ENCODE assay signal across 16 mouse cellular contexts in genomic region chr15:11210976-11211375, GRCm38 (mm10).
DNase-seq lines count a peak whose midpoint lies in the region; ATAC-seq and TF ChIP-seq lines count a peak whose summit lies in the region.
"Had no signal": no experiment of that assay in that cellular context is flagged by ENCODE, and none has a peak within 500 bp of the region (broad histone marks: within the 10 kb centered on the region; RNA-seq: fewer than 3 reads in every experiment).

No protein-coding gene starts in this region.

- TF ChIP-seq POLR2A in brain, embryonic 14.5 days (IDR thresholded peaks at IDR 0.05; ENCODE audit: borderline replicate concordance, extremely low read depth, insufficient read depth, insufficient read length, poor library complexity, severe bottlenecking) = no peak
- no peak for TF ChIP-seq POLR2A in limb, embryonic 14.5 days (IDR thresholded peaks at IDR 0.05; ENCODE audit: borderline replicate concordance, extremely low read depth, insufficient read depth, insufficient read length)

- WGBS in embryonic facial prominence, embryonic 14.5 days = 39% methylated on average over 6 of the region's 6 CpGs
- 29% methylated on average over 6 of the region's 6 CpGs for WGBS in limb, embryonic 14.5 days

- peak; percentile 7 for DNase-seq in gastrocnemius, postnatal 14 days
- DNase-seq in gastrocnemius, postnatal 4 days (ENCODE audit: low spot score in 2 of 2) = no peak
- peak; percentile 11 for DNase-seq in brain, embryonic 14.5 days (ENCODE audit: low read depth)
- DNase-seq in embryonic facial prominence, embryonic 14.5 days (ENCODE audit: low spot score) = peak; percentile 91
- peak; percentile 75 for DNase-seq in limb, embryonic 14.5 days (ENCODE audit: low spot score)
- no peak for DNase-seq in thymus, postnatal 0 days (ENCODE audit: low spot score)
- no peak for DNase-seq in cerebellum, postnatal 36 days
- DNase-seq: adrenal gland, postnatal 14 days; B cell, adult 2 months; lung, postnatal 4 days had no signal

- intact Hi-C loops in gastrocnemius, postnatal 14 days (cut with DNase I; ENCODE audit: low total_unique reads) = no loop called here

- peaks cover 10% of the 10 kb centered on the region for H3K4me1 ChIP-seq in embryonic facial prominence, embryonic 14.5 days (ENCODE audit: control insufficient read depth, insufficient read depth, low read length)
- peaks cover 9% of the 10 kb centered on the region; the same call in 1 of the 2 replicates for H3K4me1 ChIP-seq in limb, embryonic 14.5 days (ENCODE audit: control insufficient read depth, insufficient read depth, low read length)
- H3K4me1 ChIP-seq: heart, embryonic 15.5 days; hindbrain, embryonic 13.5 days; neural tube, embryonic 13.5 days had no signal

- no peak for TF ChIP-seq CTCF in brain, embryonic 14.5 days (IDR thresholded peaks at IDR 0.05; ENCODE audit: borderline replicate concordance, extremely low read depth, insufficient read depth, insufficient read length)

- peak; percentile 86 for ATAC-seq in embryonic facial prominence, embryonic 14.5 days (ENCODE audit: low read depth)
- peak; percentile 84 for ATAC-seq in limb, embryonic 14.5 days (ENCODE audit: low FRiP score, low read depth)
- no peak for ATAC-seq in activated CD4-positive, CD25-positive, alpha-beta regulatory T cell, adult 4 months
- ATAC-seq: forebrain, embryonic 14.5 days; midbrain, embryonic 16.5 days had no signal

- H3K4me2 ChIP-seq in embryonic facial prominence, embryonic 14.5 days (ENCODE audit: low read depth, low read length) = peak overlapping the region; percentile 25; the same call in 1 of the 2 replicates
- no peak overlapping the region for H3K4me2 ChIP-seq in limb, embryonic 14.5 days (replicated peaks; ENCODE audit: low read depth, low read length, severe bottlenecking)
- H3K4me2 ChIP-seq: heart, embryonic 15.5 days; hindbrain, embryonic 13.5 days; neural tube, embryonic 13.5 days had no signal

- no peaks in the 10 kb centered on the region for H3K27me3 ChIP-seq in embryonic facial prominence, embryonic 14.5 days (replicated peaks; ENCODE audit: control insufficient read depth, insufficient read depth, low read length)
- H3K27me3 ChIP-seq in limb, embryonic 14.5 days (ENCODE audit: control insufficient read depth, insufficient read depth, low read length) = no peaks in the 10 kb centered on the region
- H3K27me3 ChIP-seq: heart, embryonic 15.5 days; hindbrain, embryonic 13.5 days; neural tube, embryonic 13.5 days had no signal

- H3K27ac ChIP-seq in embryonic facial prominence, embryonic 14.5 days (replicated peaks; ENCODE audit: low read depth, low read length) = peak overlapping the region; percentile 46; the same call in 1 of the 2 replicates
- H3K27ac ChIP-seq in limb, embryonic 14.5 days (replicated peaks; ENCODE audit: low read depth, low read length) = no peak overlapping the region
- H3K27ac ChIP-seq: heart, embryonic 15.5 days; hindbrain, embryonic 13.5 days; neural tube, embryonic 13.5 days had no signal

- no peak overlapping the region for H3K9ac ChIP-seq in embryonic facial prominence, embryonic 14.5 days (ENCODE audit: low read depth, low read length)
- no peak overlapping the region for H3K9ac ChIP-seq in limb, embryonic 14.5 days (ENCODE audit: low read depth, low read length, severe bottlenecking)
- H3K9ac ChIP-seq: heart, embryonic 15.5 days; hindbrain, embryonic 13.5 days; neural tube, embryonic 13.5 days had no signal

- peaks cover 7% of the 10 kb centered on the region; the same call in 1 of the 2 replicates for H3K36me3 ChIP-seq in embryonic facial prominence, embryonic 14.5 days (ENCODE audit: control insufficient read depth, insufficient read depth, low read length)
- H3K36me3 ChIP-seq in limb, embryonic 14.5 days (ENCODE audit: control insufficient read depth, insufficient read depth, low read length) = no peaks in the 10 kb centered on the region
- H3K36me3 ChIP-seq: heart, embryonic 15.5 days; hindbrain, embryonic 13.5 days; neural tube, embryonic 13.5 days had no signal

- H3K4me3 ChIP-seq in embryonic facial prominence, embryonic 14.5 days (ENCODE audit: low read depth, low read length) = no peak overlapping the region
- H3K4me3 ChIP-seq in limb, embryonic 14.5 days (replicated peaks; ENCODE audit: low read length) = no peak overlapping the region
- H3K4me3 ChIP-seq: heart, embryonic 15.5 days; hindbrain, embryonic 13.5 days; neural tube, embryonic 13.5 days had no signal

- H3K9me3 ChIP-seq in embryonic facial prominence, embryonic 14.5 days (ENCODE audit: control insufficient read depth, low read length) = no peaks in the 10 kb centered on the region
- H3K9me3 ChIP-seq in limb, embryonic 14.5 days (ENCODE audit: control insufficient read depth, low read length) = no peaks in the 10 kb centered on the region
- H3K9me3 ChIP-seq: heart, embryonic 15.5 days; hindbrain, embryonic 13.5 days; neural tube, embryonic 13.5 days had no signal

Comparison
In these comparisons a context has a peak if more than half of its experiments do, and no peak if none do; other contexts are left out.
1. DNase-seq: peak in gastrocnemius, postnatal 14 days (single experiment), brain, embryonic 14.5 days (single experiment), embryonic facial prominence, embryonic 14.5 days (single experiment) and limb, embryonic 14.5 days (single experiment); none in gastrocnemius, postnatal 4 days (0 of 2), thymus, postnatal 0 days (single experiment) and cerebellum, postnatal 36 days (0 of 2).